Mouse (Mus musculus) gastrocnemius, postnatal 25 days (tissue): Measurements from ENCODE around the gene Knop1. TPM values are rescaled to one million over a fixed set of nuclear protein-coding genes. Genes with fewer than 3 reads are reported as not detected.

ENCODE experiments used
- DNase-seq: peaks from one replicate; pipeline ENCODE4 v3.0.0; 2022
- total RNA-seq, 2 experiments: library from RNA; stranded (reverse); gene quantifications; 1 replicate in 1 of 2; 2 replicates in 1 of 2; pipeline ENCODE4 v1.2.3; 2021

Gene Knop1
- total RNA-seq, 2 experiments from 2014 or later: 23.5 to 26.0 TPM

DNA sequence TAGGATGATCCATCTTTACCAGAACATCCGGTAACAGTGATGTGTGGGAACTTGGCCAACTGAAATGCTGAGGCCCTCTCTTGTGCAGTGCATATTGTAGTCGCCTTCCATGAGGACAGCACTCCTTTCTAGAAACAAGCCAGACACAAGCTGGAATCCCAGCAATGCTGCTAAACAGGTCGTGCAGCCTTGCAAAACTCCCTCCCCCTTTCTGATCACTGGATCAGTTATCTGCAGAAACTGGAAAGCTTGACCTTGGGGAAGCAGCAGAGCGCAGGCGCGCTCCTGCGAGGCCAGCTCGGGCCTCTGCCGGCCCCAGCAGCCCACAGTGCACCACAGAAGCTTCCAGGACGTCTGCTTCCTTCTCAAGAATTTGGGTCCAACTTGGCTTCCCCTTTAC is 7.3 kb downstream of the Knop1 start:
- no peak for DNase-seq

DNA sequence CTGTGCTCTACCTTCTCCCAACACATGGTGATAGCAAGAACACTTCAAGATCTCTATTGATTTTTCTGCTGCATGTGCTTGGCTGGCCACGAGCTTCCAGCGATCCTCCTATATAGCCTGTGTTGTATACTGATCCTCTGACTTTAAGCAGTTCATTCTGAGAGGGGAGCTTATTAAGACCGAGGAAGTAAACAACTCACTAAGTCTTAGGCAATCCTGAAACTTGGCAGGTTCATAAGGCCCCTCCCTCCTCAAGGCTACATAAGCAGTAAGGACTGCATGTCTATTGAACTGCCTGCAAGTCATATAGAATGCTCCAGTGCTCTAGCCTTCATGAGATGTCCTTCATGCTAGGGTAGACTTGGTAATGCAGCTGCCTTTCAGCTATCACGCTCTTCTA is 9.7 kb downstream of the Knop1 start:
- DNase-seq: no peak

DNA sequence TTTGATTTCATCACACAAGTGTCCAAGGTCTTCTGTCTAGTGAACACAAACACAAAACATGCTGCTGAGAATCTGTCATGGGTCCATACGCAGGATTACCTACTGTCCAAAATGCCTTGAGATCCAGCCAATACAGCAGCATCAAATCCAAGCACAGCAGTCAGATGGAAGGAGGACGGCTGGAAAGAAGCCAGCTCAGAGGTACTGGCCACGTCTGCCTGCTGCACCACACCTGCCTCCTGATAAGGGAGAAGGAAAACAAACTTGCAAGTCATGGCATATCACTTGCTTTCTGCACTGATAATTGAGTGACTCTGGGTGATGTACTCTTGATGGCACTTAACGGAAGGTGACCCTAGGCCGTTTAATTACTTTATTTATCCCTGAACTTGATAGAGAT is 10.9 kb downstream of the Knop1 start:
- no peak for DNase-seq

DNA sequence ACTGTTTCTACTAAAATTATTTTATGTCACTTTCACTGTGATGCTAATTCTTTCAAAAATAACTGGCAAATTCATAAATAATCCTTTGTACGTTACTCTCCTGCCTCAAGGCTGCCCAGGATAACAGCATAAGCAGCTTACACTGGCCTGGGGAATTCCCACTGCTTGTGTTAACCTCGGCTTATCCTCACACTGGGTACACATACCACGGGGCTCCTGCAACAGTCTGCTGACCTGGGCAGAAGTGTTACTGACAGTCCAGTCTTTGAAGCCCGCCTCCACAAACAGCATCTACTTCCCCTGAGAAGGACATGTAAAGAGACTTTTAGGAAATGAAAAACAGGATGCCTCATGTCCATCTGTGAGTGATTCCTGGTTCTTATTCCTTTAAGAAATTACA is 13.1 kb downstream of the Knop1 start:
- DNase-seq: no peak

DNA sequence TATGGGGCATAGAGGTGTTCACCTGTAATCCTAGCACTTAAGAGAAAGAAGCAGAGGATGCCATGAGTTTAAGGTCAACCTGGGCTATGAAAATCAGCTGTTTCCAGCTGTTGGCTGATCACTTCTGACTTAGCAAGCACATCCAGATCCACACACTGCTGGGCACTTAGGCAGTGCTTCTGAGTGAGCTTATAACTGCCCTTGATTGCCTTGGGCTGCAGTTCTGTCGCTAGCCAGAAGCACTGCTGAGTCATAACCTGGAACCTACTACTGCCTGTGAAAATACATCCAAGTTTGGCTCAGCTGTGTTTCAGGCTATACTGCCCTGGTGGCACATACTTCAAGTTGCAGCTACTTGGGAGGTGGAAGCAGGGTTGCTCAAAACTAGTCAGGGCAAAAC is 14.3 kb downstream of the Knop1 start:
- peak; percentile 24 for DNase-seq

DNA sequence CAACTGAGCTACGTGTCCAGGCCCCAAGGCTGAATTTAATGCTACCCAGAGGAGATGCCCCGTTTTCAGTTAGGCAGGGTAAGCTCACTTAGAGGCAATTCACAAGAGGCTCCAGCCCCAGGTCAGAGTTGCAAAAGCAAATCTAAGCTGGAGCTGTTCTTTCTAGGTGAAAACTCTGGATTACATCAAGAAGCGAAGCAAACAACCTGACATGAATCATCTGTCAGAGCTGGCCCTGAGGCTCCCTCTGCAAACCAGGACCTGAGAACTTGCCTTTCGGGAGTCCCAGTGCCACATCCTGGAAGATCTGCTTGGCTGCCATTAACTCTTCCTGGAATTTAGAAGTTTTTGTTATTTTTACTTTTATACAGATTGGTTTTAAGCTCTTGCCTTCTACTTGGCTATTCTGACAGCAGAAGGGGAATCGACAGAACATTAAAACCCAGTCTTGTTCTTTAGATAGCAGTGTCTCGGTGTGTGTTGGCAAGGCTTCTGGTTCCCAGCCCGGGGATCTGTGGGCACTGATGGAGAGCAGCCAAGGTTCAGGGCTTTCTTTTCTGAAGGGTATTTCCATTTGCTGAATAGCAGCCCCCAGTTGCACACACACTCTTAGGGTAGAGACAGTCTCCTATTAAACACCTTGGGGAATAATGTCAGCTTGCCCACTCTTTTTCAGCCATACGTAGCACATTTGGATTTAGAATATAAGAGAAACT is 14.9 kb downstream of the Knop1 start:
- DNase-seq: no peak

DNA sequence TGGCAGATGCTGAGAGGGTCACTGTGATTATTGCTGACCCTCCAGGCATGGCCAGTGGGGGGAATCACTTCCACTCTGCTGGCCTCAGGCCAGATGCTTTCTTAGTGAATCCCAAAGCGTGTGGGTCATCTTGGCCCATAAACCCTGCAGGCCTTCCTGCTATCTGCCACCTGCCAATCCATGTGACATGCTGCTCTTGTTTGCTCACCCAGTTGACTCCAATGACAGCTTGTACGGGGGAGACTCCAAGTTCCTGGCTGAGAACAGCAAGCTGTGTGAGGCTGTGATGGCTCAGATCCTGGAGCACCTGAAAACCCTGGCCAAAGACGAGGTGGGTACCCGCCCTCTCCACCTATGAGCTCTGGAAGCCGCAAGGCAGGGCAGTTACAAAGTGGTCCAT is 18.2 kb downstream of the Knop1 start:
- no peak for DNase-seq

DNA sequence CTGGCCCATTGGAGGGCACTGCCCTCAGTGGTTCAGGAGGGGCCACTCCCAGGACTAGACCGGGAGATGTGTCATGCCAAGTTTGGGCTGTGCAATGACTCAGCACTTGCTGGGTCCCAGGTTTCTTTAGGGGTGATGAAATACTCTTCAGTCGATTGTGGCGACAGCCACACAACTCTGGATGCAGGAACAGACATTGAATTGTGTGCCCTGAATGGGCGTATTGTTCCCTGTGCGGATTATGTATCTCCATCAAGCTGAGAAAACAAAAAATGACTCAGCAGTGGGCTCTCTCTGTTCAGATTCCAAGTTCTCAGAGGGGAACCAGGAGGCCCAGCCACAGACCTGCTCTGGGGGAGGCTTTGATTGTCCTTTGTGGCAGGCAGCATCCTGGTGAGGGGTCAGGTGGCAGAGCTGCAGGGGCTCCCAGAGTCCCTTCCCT is 28.1 kb downstream of the Knop1 start:
- DNase-seq: no peak

DNA sequence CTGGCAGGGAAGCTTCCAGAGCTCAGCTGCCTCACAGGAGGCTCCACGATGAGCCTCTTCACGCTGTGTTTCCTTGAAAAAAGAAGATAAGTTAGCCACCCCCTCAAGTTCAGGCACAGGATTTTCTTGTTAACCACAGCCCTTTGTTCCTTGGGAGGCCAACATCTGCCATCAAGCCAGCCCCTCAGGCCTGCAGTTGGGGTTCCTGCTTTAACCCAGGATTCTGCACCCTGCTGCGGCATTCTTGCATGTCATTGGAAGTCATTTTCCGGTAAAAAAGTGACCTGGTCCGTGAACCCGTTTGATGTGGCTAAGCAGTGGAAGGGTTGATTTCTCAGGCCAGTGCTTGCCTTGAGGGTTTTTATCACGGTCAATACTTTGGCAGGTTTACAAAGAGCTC is 31.6 kb downstream of the Knop1 start:
- DNase-seq: no peak

DNA sequence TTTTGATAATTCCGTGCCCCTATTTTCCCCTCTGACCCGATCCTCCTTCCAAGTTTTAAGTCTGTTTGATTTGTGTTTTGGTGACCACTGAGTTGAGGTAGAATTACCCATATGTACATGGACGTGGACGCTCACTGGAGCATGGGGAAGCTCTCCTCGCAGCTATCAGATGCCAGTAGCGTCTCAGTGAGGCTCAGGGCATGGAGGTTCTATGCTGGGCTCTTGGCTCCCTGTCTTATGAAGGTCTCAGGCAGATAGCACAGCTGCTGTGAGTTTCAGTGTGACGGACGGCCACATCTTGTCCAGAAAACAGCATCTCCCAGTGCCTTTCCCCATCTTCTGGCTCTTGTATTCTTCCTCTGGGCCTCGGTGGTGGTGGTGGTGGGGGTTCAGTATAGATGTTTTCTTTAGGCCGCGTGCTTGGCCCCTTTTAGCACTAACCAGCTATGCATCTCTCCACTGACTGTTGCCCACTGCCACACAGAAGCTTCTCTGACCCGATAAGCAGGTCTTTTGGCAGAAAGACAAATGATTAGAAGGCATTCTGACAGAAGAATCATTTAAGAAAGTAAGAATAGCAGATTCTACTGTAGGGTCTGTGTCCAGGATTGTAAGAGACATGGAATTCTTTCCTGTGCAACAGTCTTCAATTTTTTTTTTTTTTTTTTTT is 34.0 kb downstream of the Knop1 start:
- DNase-seq: no peak

DNA sequence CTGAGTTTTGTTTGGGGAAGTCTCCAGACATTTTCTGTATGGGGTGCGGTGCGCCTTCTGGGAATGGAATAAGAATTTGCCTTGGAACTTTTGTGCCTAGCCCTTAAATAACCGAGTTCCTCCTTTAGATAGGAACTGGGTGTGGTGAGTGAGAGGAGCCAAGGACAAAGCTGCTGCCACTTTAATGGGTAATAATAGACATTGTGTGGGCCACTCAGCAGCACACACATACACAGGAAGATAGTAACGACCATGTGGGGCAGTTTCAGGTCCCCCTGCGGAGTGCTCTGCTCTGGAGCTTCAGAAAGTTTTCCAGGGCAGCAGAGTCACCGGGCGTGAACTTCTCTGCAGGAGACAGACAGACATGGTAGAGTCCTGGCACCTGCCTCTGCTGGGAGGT is 34.7 kb downstream of the Knop1 start:
- DNase-seq: peak; percentile 36

DNA sequence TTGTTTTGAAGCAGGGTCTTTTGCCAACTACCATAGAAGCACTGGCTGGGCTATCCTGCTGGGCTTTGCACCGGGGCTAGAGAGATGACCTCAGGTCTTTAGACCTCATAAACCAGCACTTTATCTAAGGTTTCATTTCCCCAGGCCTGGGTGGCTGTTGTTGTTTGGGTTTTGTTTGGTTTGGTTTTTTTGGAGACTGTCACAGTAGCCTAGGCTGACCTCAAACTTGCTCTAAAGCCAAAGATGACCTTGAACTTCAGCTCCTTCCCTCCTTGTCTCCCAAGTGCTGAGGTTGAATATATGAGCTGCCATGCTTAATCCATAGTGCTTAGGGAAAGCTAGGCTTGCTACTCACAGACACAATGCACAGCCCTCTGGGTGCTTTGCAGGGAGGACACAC is 36.4 kb downstream of the Knop1 start:
- DNase-seq: no peak

DNA sequence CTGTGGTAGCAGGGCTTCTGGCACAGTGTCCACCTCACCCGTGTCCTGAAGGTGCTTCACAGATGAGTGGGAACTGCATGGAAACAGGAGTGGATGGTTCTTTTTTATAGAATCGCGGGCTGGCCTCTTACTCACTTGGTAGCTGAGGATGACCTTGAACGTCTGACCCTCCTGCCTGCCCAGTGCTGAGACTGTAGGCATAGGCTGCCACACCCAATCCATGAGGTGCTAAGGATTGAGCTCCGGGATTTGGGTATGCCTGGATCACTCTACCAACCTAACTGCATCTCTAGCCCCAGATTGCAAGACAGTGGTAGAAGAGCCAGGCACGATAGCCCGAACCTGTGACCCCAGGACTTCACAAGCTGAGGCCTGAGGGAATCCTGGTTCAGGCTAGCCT is 38.3 kb downstream of the Knop1 start:
- no peak for DNase-seq

DNA sequence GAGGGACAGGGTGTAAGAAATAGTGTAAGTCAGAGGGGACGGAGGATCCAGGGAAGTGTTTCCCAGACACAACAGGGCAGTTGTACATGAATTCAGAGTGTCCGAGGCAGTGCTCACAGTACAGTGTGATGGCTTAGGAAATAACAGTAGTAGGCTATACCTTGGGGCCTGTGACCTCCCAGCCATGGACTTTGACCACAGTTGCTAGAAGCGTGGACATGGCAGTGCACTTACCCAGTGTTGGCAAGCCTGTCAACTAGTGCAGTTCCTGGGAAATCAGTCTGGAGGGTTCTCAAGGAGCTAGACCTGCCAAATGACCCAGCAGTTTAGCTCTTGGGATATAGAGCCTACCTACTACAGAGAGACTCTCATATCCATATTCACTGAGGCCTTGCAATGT is 39.8 kb downstream of the Knop1 start:
- no peak for DNase-seq

DNA sequence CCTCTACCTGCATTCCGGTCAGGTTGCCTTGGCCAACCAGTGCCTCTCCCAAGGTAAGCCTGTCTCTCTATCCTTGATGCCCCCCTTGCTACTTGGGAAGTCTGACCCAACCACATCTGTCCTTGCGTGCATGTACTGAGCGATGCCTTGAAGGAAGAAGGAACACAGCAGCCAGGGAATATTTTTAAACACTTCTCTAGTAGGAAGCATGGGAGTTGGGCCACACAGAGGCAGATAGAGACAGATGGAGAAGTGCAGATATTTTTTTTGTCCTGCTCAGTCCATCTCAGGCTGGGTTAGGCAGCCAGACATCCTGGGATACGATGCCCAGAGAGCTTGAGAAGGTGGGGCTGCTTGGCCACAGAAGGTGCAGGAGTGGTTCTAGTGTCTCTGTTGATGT is 42.5 kb downstream of the Knop1 start:
- DNase-seq: no peak

DNA sequence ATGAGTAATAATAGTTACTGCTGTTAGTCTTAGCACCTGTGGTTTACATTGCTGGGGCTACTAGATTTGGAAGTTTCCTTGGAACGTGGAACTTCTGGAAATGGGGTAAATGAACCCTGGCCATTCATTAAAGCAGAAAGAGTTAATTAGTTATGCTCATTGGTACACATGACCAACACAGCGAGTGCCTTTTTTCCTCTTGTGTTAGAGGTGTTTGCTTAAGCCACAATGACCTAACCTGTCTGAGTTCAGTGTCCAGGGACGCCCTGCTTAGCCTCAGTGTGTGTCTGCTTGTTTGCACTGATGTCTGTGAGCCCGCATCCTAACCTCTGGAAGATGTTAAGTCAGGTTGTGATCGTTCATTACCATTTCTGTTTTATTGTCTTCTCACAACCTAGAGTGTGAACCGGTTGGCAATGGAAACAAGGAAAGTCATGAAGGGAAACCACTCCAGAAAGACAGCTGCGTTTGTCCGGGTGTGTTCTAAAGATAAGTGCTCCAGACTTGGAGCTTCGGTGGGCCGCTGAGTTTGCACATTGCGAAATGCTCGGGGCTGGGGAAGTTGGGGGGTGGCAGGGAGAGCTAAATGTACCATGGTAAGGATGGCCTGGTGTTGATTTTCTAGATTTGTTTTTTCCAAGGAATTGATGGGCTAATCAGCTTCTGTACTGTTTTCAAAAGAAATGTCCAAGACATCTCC is 44.5 kb downstream of the Knop1 start:
- DNase-seq: no peak

DNA sequence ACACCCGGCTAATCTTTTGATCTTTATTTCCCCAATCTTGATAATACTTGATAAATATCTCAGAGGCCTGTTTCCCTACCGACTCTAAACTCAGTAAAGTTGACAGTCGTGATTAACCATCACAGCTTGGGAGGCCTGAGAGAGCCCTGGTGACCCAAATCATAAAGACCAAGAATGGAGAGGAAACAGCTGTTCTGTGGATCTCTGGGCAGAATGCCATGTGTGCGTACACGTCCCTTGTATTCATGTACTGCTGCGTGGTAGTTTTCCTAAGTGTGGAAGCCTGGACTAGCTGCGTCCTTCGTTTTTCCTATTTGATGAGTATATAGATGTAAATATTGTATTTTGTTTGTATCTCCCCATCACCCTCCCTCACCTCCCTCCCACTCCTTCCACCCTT is 48.2 kb downstream of the Knop1 start:
- DNase-seq: no peak

DNA sequence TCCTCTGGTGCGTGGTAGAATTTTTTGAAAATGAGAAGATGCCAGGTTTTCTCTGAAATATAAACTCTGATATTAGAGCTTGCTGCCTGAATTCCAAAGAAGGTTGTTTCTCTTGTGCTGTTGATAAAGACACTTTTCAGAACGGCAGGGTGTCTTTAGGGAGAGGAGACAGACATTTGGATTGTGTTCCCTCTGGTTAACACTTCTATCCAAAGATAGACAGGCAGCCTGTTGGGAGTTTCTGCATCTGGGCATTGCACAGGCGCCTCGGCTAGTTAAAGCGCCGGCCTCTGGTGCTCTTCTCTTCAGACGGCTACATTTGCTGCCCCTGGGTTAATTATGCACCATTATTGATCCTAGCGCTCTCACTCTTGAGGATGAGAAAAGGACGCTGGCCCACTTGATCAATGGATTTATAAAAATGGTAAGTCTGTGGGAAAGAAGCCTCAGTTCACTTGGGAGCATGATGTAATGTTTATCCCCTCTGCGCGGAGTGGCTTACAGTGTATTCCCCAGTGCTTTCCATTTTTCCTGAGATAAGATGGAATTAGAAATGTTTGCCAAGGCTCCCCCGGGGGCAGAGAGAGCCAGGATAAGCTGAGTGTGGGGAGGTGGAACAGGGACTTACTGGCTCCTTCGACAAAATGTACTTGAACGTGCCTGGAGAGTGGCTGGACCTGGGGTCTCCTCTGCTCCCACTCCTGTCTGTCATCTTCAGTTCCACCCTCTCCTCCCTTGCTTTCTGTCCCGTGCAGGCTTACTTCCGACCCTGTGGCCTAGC is 49.2 kb downstream of the Knop1 start:
- DNase-seq: no peak

DNA sequence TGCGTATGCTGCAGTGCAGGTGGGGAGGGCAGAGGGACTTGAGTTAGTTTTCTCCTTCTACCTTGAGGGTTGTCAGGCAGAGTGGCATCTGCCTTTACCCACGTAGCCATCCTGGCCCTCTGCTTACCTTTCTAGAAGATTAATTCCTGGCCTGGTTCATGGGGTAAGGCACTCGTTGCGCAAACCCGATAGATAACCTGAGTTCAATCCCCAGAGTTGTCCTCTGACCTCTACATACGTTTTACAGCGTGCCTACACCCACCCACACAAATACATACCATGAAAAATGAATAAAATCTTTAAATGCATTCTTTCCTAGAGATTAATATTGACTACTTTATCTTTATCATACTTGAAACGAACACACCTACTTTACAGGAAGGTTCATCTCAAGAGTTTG is 52.6 kb downstream of the Knop1 start:
- no peak for DNase-seq

DNA sequence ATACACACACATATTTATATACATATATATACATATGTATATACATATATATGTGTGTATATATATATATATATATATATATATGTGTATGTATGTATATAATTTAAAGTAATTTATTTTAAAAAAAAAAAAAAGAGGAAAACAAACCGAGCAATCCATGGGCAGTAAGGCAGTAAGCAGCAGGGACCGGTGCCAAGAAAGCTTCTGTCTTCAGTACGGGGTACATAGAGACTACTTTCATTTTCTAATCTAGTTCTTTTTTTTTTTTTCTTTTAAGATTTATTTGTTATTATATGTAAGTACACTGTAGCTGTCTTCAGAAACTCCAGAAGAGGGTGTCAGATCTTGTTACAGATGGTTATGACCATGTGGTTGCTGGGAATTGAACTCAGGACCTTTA is 54.3 kb downstream of the Knop1 start:
- no peak for DNase-seq

DNA sequence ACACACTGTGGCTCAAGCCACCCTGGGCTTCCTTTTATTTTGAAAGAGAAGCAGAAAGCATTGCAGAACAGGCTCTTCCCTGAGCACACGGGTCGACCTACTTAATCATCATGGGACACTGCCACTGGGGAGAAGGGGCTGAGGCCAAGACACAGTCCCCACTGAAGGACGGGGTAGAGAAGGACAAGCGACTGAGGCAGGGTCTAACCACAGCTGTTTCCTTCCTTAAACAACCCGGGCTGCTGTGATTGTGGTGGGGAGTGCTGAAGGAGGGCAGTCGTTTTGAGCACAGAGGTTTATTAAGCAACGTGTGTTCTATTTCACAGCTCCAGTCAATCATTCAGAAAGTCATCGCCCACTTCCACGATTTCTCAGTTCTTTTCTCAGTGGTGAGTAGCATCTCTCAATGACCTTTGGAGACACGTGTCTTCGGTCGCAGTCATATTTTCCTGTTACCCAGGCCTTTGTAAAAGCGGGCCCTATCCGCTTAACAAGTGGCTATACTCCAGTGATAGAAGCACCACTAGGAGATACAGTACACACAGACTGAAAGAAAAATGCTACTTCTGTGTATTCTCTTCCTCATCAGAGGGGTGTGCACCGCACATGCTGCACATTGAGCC is 55.8 kb downstream of the Knop1 start:
- DNase-seq: no peak

DNA sequence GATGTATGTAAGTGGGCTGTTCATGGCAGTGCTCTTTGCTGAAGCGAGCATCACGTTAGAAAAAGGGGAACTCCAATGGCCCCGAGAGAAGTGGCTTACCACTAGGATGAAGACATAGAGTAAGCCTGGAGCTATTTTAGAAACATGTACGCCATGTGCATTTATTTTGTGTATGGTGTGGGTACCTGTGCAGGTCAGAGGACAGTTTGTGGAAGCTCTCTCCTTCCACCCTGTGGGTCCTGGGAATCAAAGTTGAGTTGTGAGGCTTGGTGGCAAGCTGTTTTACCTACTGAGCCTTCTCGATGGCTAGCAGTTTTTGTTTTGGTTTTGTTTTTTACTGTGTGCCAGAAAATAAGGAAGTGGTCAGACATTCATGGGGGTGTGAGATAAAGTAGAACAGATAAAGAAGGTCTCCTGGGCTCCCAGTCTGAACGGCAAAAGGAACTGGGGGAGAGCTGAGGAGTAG is 57.9 kb downstream of the Knop1 start:
- no peak for DNase-seq
